Mouse (Mus musculus): ENCODE measurements around the gene Egfr. TPM values are rescaled to one million over a fixed set of nuclear protein-coding genes. Genes with fewer than 3 reads are reported as not detected.

The Egfr gene
- polyA plus RNA-seq, 1 experiment from 2014 or later = 8.3 TPM

- Histone ChIP-seq H3K27ac (ENCODE audit: low read length) (no peak overlapping the region), H3K27me3 (ENCODE audit: control insufficient read depth, insufficient read depth, low read depth, low read length) (no peaks in the 10 kb centered on the region), H3K4me2 (ENCODE audit: low read length) (peak overlapping the region; percentile 90), H3K4me3 (ENCODE audit: low read depth, low read length) (peak overlapping the region; percentile 66), H3K4me1 (ENCODE audit: control insufficient read depth, insufficient read depth, low read length) (peaks cover 8% of the 10 kb centered on the region), H3K36me3 (ENCODE audit: control insufficient read depth, insufficient read depth, low read length) (no peaks in the 10 kb centered on the region), H3K9me3 (replicated peaks; ENCODE audit: control insufficient read depth, low read length, poor library complexity, severe bottlenecking) (no peaks in the 10 kb centered on the region), H3K9ac (ENCODE audit: low read depth, low read length) (0 out of 2 replicates have a peak overlapping the region, but pooled peaks have one; percentile 22)
- 50% methylated on average over 13 of the region's 13 CpGs for WGBS
- ATAC-seq = no peak
Observed at GRCm38 (mm10) chr11:16950226-16950975, 198.4 kb downstream of the Egfr start.

- peak within 1 kb of the TSS; percentile 66 for H3K4me3 ChIP-seq (ENCODE audit: low read depth, low read length)
- peak within 1 kb of the TSS; percentile 68 for H3K9ac ChIP-seq (ENCODE audit: low read depth, low read length)
- 1% methylated on average over 38 of the region's 38 CpGs for WGBS
- peaks cover 8% of the 10 kb centered on the region for H3K4me1 ChIP-seq (ENCODE audit: control insufficient read depth, insufficient read depth, low read length)
- H3K9me3 ChIP-seq (replicated peaks; ENCODE audit: control insufficient read depth, low read length, poor library complexity, severe bottlenecking) = no peaks in the 10 kb centered on the region
- no peaks in the 10 kb centered on the region for H3K27me3 ChIP-seq (ENCODE audit: control insufficient read depth, insufficient read depth, low read depth, low read length)
- H3K27ac ChIP-seq (ENCODE audit: low read length) = no peak within 1 kb of the TSS
- no peaks in the 10 kb centered on the region for H3K36me3 ChIP-seq (ENCODE audit: control insufficient read depth, insufficient read depth, low read length)
- peak within 1 kb of the TSS; percentile 90 for H3K4me2 ChIP-seq (ENCODE audit: low read length)
- peak; percentile 100 for ATAC-seq
Observed at GRCm38 (mm10) chr11:16950976-16951760, 199.2 kb downstream of the Egfr start, which contains the start of gene Fbxo48. Fbxo48 (plus strand) TSS chr11:16951375.

GRCm38 (mm10) chr11:16951761-16952010 lies 199.7 kb downstream of the Egfr start:
- H3K27ac ChIP-seq (ENCODE audit: low read length) = no peak overlapping the region

GRCm38 (mm10) chr11:16956115-16956862 lies 204.3 kb downstream of the Egfr start:
- H3K27ac ChIP-seq (ENCODE audit: low read length) = no peak overlapping the region
- H3K36me3 ChIP-seq (ENCODE audit: control insufficient read depth, insufficient read depth, low read length) = no peaks in the 10 kb centered on the region
- H3K9me3 ChIP-seq (replicated peaks; ENCODE audit: control insufficient read depth, low read length, poor library complexity, severe bottlenecking) = no peaks in the 10 kb centered on the region
- no peak overlapping the region for H3K9ac ChIP-seq (ENCODE audit: low read depth, low read length)
- 87% methylated on average over 6 of the region's 6 CpGs for WGBS
- peaks cover 5% of the 10 kb centered on the region for H3K4me1 ChIP-seq (ENCODE audit: control insufficient read depth, insufficient read depth, low read length)
- H3K4me3 ChIP-seq (ENCODE audit: low read depth, low read length) = no peak overlapping the region
- no peaks in the 10 kb centered on the region for H3K27me3 ChIP-seq (ENCODE audit: control insufficient read depth, insufficient read depth, low read depth, low read length)
- no peak overlapping the region for H3K4me2 ChIP-seq (ENCODE audit: low read length)
- no peak for ATAC-seq

More at GRCm38 (mm10) chr11:16951761-16952010, 199.7 kb downstream of the Egfr start:
- no peak for ATAC-seq
- WGBS = 6% methylated on average over 9 of the region's 9 CpGs
- H3K4me3 ChIP-seq (ENCODE audit: low read depth, low read length) = peak overlapping the region; percentile 66
- H3K9me3 ChIP-seq (replicated peaks; ENCODE audit: control insufficient read depth, low read length, poor library complexity, severe bottlenecking) = no peaks in the 10 kb centered on the region
- H3K9ac ChIP-seq (ENCODE audit: low read depth, low read length) = peak overlapping the region; percentile 68
- H3K4me2 ChIP-seq (ENCODE audit: low read length) = peak overlapping the region; percentile 90
- H3K27me3 ChIP-seq (ENCODE audit: control insufficient read depth, insufficient read depth, low read depth, low read length) = no peaks in the 10 kb centered on the region
- no peaks in the 10 kb centered on the region for H3K36me3 ChIP-seq (ENCODE audit: control insufficient read depth, insufficient read depth, low read length)
- peaks cover 8% of the 10 kb centered on the region for H3K4me1 ChIP-seq (ENCODE audit: control insufficient read depth, insufficient read depth, low read length)

- Histone ChIP-seq H3K9ac (ENCODE audit: low read depth, low read length) (no peak overlapping the region), H3K27me3 (ENCODE audit: control insufficient read depth, insufficient read depth, low read depth, low read length) (no peaks in the 10 kb centered on the region), H3K4me1 (ENCODE audit: control insufficient read depth, insufficient read depth, low read length) (peaks cover under 1% of the 10 kb centered on the region; the same call in 1 of the 2 replicates), H3K9me3 (replicated peaks; ENCODE audit: control insufficient read depth, low read length, poor library complexity, severe bottlenecking) (no peaks in the 10 kb centered on the region), H3K4me3 (ENCODE audit: low read depth, low read length) (no peak overlapping the region), H3K36me3 (ENCODE audit: control insufficient read depth, insufficient read depth, low read length) (no peaks in the 10 kb centered on the region), H3K4me2 (ENCODE audit: low read length) (no peak overlapping the region), H3K27ac (ENCODE audit: low read length) (no peak overlapping the region)
- WGBS = 94% methylated on average over 6 of the region's 6 CpGs
- no peak for ATAC-seq
Observed at GRCm38 (mm10) chr11:16957030-16957429, 205.0 kb downstream of the Egfr start.

- Histone ChIP-seq H3K4me2 (ENCODE audit: low read length) (no peak overlapping the region), H3K4me1 (ENCODE audit: control insufficient read depth, insufficient read depth, low read length) (no peaks in the 10 kb centered on the region), H3K9ac (ENCODE audit: low read depth, low read length) (no peak overlapping the region), H3K4me3 (ENCODE audit: low read depth, low read length) (no peak overlapping the region), H3K27ac (ENCODE audit: low read length) (no peak overlapping the region), H3K9me3 (replicated peaks; ENCODE audit: control insufficient read depth, low read length, poor library complexity, severe bottlenecking) (no peaks in the 10 kb centered on the region), H3K36me3 (ENCODE audit: control insufficient read depth, insufficient read depth, low read length) (no peaks in the 10 kb centered on the region), H3K27me3 (ENCODE audit: control insufficient read depth, insufficient read depth, low read depth, low read length) (no peaks in the 10 kb centered on the region)
- no peak for ATAC-seq
- 97% methylated on average over 1 of the region's 1 CpGs for WGBS
Observed at GRCm38 (mm10) chr11:16958520-16958919, 206.5 kb downstream of the Egfr start.

Other genes starting within 250 kb of the Egfr start
- 22.4 and 32.1 TPM in 2 replicates for gene Sec61g, start 243.7 kb upstream of the Egfr start, polyA plus RNA-seq (2015; fragmentation: Nextera tagmentation; extraction: Ambion mirVana)
- gene Fbxo48, start 199.2 kb downstream of the Egfr start, polyA plus RNA-seq (2015; fragmentation: Nextera tagmentation; extraction: Ambion mirVana) = 0.19 and 0.48 TPM in 2 replicates